Mouse (Mus musculus) C2C12 (cell line): ENCODE results near the gene Epas1.

ENCODE experiments used
- CTCF ChIP-seq: IDR thresholded peaks from one replicate; pipeline ENCODE4 v1.5.1; 2011; ENCODE audit not compliant: control insufficient read depth, insufficient read depth, insufficient read length
- MAX ChIP-seq: IDR thresholded peaks from one replicate; pipeline ENCODE4 v1.6.1; 2011; ENCODE audit warnings: mild to moderate bottlenecking, control low read depth
- USF1 ChIP-seq: IDR thresholded peaks from one replicate; pipeline ENCODE4 v1.6.1; 2011; ENCODE audit warnings: low read depth, mild to moderate bottlenecking, control low read depth, moderate library complexity

- TF ChIP-seq CTCF (no peak), USF1 (no peak), MAX (no peak)
Observed at GRCm38 (mm10) chr17:86812029-86812428, 58.5 kb downstream of the Epas1 start.
